Mouse (Mus musculus) gastrocnemius, postnatal 14 days (tissue): ENCODE measurements around the gene Pnkd. TPM values are rescaled to one million over a fixed set of nuclear protein-coding genes. Genes with fewer than 3 reads are reported as not detected.
A peak's percentile ranks its signal among the peaks of the same experiment; 100 is the strongest.
"Not testable (repeated sequence)": the region's sequence is repeated elsewhere in the genome, so short reads cannot be mapped to it uniquely, and the experiment has no call there.

Experiments used
- DNase-seq: peaks from one replicate; pipeline ENCODE4 v3.0.0; 2021; ENCODE audit warnings: mixed read lengths
- intact Hi-C: fragments of 180-260 bp; cut with DNase I; formaldehyde crosslinking; loops from one replicate; pipeline ENCODE4 v1.15.1; 2025; ENCODE audit warnings: low total_unique reads
- microRNA-seq, 2 experiments: library from miRNA; unstranded; fragments of <30 nt; microRNA quantifications; one replicate each; pipeline ENCODE4 v1.2.0; 2021
- total RNA-seq, 2 experiments: library from RNA; stranded (reverse); gene quantifications; 2 replicates each; pipeline ENCODE4 v1.2.3; 2021

Gene Pnkd
- total RNA-seq, 2 experiments from 2014 or later, result 59.8 to 72.1 TPM

DNA sequence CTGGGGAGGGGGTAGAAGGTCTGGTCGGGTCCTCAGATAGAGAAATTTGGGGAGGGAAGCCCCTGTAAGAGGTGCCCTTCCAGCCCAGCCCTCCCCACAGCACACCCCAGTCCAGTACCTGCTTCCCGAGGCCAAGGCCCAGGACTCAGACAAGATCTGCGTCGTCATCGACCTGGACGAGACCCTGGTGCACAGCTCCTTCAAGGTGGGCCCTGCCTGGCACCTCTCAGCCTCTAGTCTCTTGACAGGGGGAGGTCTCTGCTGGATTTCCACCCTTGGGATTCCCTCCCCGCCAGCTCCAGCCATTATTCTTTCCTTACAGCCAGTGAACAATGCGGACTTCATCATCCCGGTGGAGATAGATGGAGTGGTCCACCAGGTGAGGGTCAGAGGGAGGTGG lies 109.0 kb downstream of the Pnkd start:
- DNase-seq, result no peak
- intact Hi-C loops, result no loop called here

DNA sequence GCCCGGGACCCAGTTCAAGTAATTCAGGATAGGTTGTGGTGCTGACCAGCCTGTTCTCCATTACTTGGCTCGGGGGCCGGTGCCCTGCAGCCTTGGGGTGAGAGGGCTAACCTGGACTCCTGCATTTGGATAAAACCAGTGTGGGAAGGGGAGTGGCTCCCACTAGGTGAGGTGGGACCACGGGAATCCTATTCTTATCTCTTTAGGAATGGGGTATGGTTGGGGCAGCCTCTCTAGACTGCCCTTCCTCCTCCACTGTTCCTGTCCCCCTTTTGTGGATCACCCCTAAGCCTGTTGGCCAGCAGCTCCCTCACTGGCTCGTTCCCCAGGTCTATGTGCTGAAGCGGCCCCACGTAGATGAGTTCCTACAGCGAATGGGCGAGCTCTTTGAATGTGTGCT lies 109.6 kb downstream of the Pnkd start:
- intact Hi-C loops, result no loop called here
- no peak for DNase-seq

DNA sequence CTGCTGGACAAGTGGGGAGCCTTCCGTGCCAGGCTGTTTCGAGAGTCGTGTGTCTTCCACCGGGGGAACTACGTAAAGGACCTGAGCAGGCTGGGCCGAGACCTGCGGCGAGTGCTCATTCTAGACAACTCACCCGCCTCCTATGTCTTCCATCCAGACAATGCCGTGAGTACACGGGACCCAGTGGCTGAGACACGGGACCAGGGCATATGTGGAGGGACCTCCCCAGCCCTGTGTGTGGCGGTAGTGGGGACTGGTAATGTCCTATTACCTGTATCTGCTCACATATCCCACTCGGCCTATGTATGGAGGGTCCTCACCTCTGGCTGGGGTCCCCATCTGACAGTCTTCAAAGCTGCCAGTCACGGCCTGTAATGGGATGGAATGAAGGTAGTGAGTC lies 110.1 kb downstream of the Pnkd start:
- intact Hi-C loops, result loop anchor here (5.0 kb wide), 1 partner anchor 1368 kb away; no protein-coding TSS in a partner anchor
- no peak for DNase-seq

- intact Hi-C loops, result loop anchor here (5.0 kb wide), 1 partner anchor 1368 kb away; no protein-coding TSS in a partner anchor
Measured at GRCm38 (mm10) chr1:74395290-74395689, 110.6 kb downstream of the Pnkd start.

GRCm38 (mm10) chr1:74396456-74397222 lies 111.9 kb downstream of the Pnkd start:
- DNase-seq, result not testable (repeated sequence)
- intact Hi-C loops, result loop anchor here (5.0 kb wide), 1 partner anchor 1369 kb away; no protein-coding TSS in a partner anchor

More at GRCm38 (mm10) chr1:74395290-74395689, 110.6 kb downstream of the Pnkd start:
- DNase-seq, result no peak

DNA sequence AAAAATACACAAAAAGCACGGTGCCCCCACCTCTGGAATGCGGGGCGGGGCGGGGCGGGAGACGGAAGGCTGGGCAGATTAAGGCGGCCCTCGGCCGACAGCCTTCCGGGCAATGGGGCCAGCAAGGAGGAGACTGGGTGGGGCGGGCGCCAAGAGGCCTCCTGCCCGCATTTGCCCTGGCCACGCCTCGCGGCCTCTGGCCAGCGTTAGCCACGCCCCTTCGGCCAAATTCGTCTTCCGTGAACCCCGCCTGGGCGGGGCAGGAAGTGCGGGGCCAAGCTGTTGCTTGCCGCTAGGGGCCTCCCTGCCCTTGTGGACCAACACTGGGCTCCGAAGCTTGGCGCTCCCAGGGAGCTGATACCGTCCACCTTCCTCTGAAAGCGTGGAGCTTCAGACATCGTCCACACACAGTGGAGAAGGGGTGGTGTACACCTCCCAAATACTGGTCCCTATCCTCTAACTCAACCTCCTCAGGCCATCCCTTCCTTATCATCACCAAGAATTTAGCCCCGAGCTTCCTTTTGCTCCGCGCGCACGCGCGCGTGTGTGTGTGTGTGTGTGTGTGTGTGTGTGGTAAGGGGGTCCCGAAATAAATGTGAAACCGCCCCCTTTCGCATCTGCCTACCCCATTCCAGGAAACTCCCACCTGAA lies 112.7 kb downstream of the Pnkd start:
- peak; percentile 100 for DNase-seq
- intact Hi-C loops, result loop anchor here (5.0 kb wide), 1 partner anchor 1370 kb away; no protein-coding TSS in a partner anchor

DNA sequence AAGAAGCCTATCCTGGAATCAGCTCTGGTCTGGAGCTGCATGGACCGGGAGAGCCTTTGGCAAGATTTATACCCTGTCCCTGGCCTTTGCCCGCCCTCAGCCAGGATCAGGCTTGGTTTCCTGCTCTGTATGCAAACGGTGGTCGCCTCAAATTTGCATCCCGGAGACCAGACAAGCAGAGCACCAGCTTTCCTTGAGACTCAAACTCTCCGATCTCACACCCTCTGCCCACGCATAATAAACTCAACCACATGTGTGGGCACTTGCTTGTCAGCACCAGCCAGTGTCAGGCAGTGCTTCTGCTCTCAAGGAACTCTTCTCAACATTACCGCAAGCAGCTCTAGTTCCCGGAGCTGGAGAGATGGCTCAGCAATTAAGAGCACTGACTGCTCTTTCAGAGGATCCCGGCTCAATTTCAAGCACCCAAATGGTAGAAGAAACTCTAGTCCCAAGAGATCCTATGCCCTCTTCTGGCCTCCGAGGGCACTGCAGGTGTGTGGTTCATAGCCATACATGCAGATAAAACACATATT lies 113.3 kb downstream of the Pnkd start:
- intact Hi-C loops, result loop anchor here (5.0 kb wide), 1 partner anchor 1371 kb away; no protein-coding TSS in a partner anchor

DNA sequence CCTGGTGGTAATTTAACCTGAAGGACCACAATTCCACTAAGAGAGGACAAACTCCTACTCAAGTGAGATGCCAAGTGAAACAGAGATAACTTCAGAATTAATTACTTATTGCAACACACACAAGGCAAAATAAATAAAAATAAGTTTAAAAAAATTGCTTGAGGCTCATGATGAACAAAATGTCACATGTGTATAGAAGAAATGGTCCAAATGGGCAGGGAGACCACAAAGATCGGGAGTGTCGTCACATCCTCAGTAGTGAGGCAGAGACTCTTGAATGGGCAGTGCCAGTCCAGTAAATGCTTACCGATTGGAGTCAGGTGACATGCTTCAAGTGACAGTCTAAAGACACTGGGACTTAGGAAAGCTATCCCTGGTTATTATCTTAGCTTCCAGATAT lies 115.8 kb downstream of the Pnkd start:
- no peak for DNase-seq

More for the DNA sequence above, 113.3 kb downstream of the Pnkd start:
- peak; percentile 45 for DNase-seq

GRCm38 (mm10) chr1:74401015-74401702 lies 116.4 kb downstream of the Pnkd start:
- intact Hi-C loops, result no loop called here
- no peak for DNase-seq

More for the DNA sequence above, 115.8 kb downstream of the Pnkd start:
- intact Hi-C loops, result no loop called here

Small RNA genes within 50 kb of the gene (microRNA-seq; reads per million reads assigned to microRNA genes)
- 23,777 to 29,210 reads per million in 2 experiments for gene Mir26b

Other genes starting within 250 kb of the Pnkd start
- gene Tns1, start 160.5 kb upstream of the Pnkd start, total RNA-seq, result 100 to 1,000 TPM; 176 to 217 TPM
- under 1 TPM in 1 of 2 experiments, not detected in 1; 0.09 TPM for gene Rufy4, start 159.4 kb upstream of the Pnkd start, total RNA-seq
- gene Cxcr2, start 130.9 kb upstream of the Pnkd start, total RNA-seq, result not detected
- gene Cxcr1, start 90.3 kb upstream of the Pnkd start, total RNA-seq, result not detected
- gene Arpc2, start 48.8 kb upstream of the Pnkd start, total RNA-seq, result 10 to 100 TPM; 75.2 to 85.6 TPM
- gene Gpbar1, start 6.4 kb upstream of the Pnkd start, total RNA-seq, result not detected
- gene Aamp, start 192 bp upstream of the Pnkd start, total RNA-seq, result 10 to 100 TPM; 76.7 to 77.5 TPM
- gene Tmbim1, start 20.7 kb downstream of the Pnkd start, total RNA-seq, result 10 to 100 TPM; 32.4 to 39.8 TPM
- gene Catip, start 77.2 kb downstream of the Pnkd start, total RNA-seq, result under 1 TPM; 0.10 to 0.20 TPM
- gene Slc11a1, start 90.3 kb downstream of the Pnkd start, total RNA-seq, result 1 to 10 TPM; 2.5 to 4.5 TPM
- 10 to 100 TPM; 88.2 to 88.5 TPM for gene Ctdsp1, start 106.6 kb downstream of the Pnkd start, total RNA-seq
- under 1 TPM; 0.27 TPM for gene Vil1, start 124.4 kb downstream of the Pnkd start, total RNA-seq
- gene Cnot9, start 221.1 kb downstream of the Pnkd start, total RNA-seq, result 10 to 100 TPM; 10.5 to 12.5 TPM